ENCODE assay signal across 9 mouse cellular contexts in genomic region chr14:31252091-31252490, GRCm38 (mm10). TPM values are rescaled to one million over a fixed set of nuclear protein-coding genes. Genes with fewer than 3 reads are reported as not detected.
DNase-seq lines count a peak whose midpoint lies in the region; ATAC-seq and TF ChIP-seq lines count a peak whose summit lies in the region.
"Had no signal": no experiment of that assay in that cellular context is flagged by ENCODE, and none has a peak within 500 bp of the region (broad histone marks: within the 10 kb centered on the region; RNA-seq: fewer than 3 reads in every experiment).

No protein-coding gene starts in this region.

- H3K27ac ChIP-seq in gastrocnemius, adult 2 months: peak overlapping the region; percentile 93
- no peak overlapping the region for H3K27ac ChIP-seq in forebrain, embryonic 14.5 days (ENCODE audit: low read depth, low read length)
- no peak overlapping the region; the same call in 1 of the 2 replicates for H3K27ac ChIP-seq in liver, embryonic 14.5 days

- H3K79me3 ChIP-seq in C2C12 (ENCODE audit: low read depth): peaks cover 26% of the 10 kb centered on the region

- H3K36me3 ChIP-seq in C2C12 (ENCODE audit: control insufficient read depth, insufficient read depth): peaks cover 44% of the 10 kb centered on the region
- H3K36me3 ChIP-seq in forebrain, embryonic 14.5 days (ENCODE audit: control insufficient read depth, insufficient read depth, low read length): peaks cover 43% of the 10 kb centered on the region
- peaks cover 40% of the 10 kb centered on the region for H3K36me3 ChIP-seq in liver, embryonic 14.5 days (replicated peaks; ENCODE audit: control insufficient read depth, insufficient read depth, low read depth)

- TF ChIP-seq CTCF in gastrocnemius, adult 2 months (IDR thresholded peaks at IDR 0.05): no peak
- TF ChIP-seq CTCF in C2C12 (IDR thresholded peaks at IDR 0.05; ENCODE audit: control insufficient read depth, insufficient read depth, insufficient read length): no peak
- 0 out of 2 replicates have a peak, but pooled peaks have one; percentile 7 for TF ChIP-seq CTCF in liver, embryonic 14.5 days (IDR thresholded peaks at IDR 0.05; ENCODE audit: low read depth)

- H3K4me2 ChIP-seq in forebrain, embryonic 14.5 days (ENCODE audit: low read length): peak overlapping the region; percentile 92
- H3K4me2 ChIP-seq in liver, embryonic 14.5 days (ENCODE audit: low read depth): peak overlapping the region; percentile 82

- intact Hi-C loops in gastrocnemius, adult 2 months (cut with DNase I): loop anchor here (5.0 to 10.0 kb wide), 4 partner anchors 45 to 243 kb away; partner anchors contain the start of genes Capn7, Eaf1, Mettl6 and Smim4

- peaks cover 33% of the 10 kb centered on the region for H3K79me2 ChIP-seq in C2C12 (ENCODE audit: control insufficient read depth, insufficient read depth)

- H3K27me3 ChIP-seq in C2C12 (ENCODE audit: control insufficient read depth, insufficient read depth, insufficient read length): no peaks in the 10 kb centered on the region
- H3K27me3 ChIP-seq in forebrain, embryonic 14.5 days (replicated peaks; ENCODE audit: control insufficient read depth, insufficient read depth, low read length): no peaks in the 10 kb centered on the region
- no peaks in the 10 kb centered on the region for H3K27me3 ChIP-seq in liver, embryonic 14.5 days (ENCODE audit: control insufficient read depth, insufficient read depth, low read length)

- no peak for TF ChIP-seq EP300 in liver, embryonic 14.5 days (IDR thresholded peaks at IDR 0.05; ENCODE audit: low read depth)

- peak overlapping the region; percentile 99 for H3K9ac ChIP-seq in forebrain, embryonic 14.5 days (ENCODE audit: low read length)
- H3K9ac ChIP-seq in liver, embryonic 14.5 days (replicated peaks): peak overlapping the region; percentile 94

- H3K4me3 ChIP-seq in gastrocnemius, adult 2 months: peak overlapping the region; percentile 100
- peak overlapping the region; percentile 97 for H3K4me3 ChIP-seq in C2C12 (ENCODE audit: insufficient read depth, poor library complexity, severe bottlenecking)
- H3K4me3 ChIP-seq in forebrain, embryonic 14.5 days (ENCODE audit: low read depth, low read length): peak overlapping the region; percentile 97
- peak overlapping the region; percentile 88 to 97 for H3K4me3 ChIP-seq in liver, embryonic 14.5 days (ENCODE audit: insufficient read depth in 1 of 2, low read depth in 2 of 2, low read length in 2 of 2)

- no peaks in the 10 kb centered on the region for H3K9me3 ChIP-seq in forebrain, embryonic 14.5 days (replicated peaks; ENCODE audit: control insufficient read depth, low read length)
- H3K9me3 ChIP-seq in liver, embryonic 14.5 days (ENCODE audit: control insufficient read depth, low read length): no peaks in the 10 kb centered on the region

- no peak for DNase-seq in gastrocnemius, adult 2 months
- DNase-seq in gastrocnemius, postnatal 25 days: no peak
- DNase-seq in forebrain, embryonic 14.5 days (ENCODE audit: low spot score): no peak
- DNase-seq in liver, embryonic 14.5 days (ENCODE audit: low read depth in 3 of 3, low spot score in 3 of 3): no peak
- DNase-seq in adrenal gland, adult 18-20 months (ENCODE audit: low spot score in 2 of 2): no peak
- no peak for DNase-seq in urinary bladder, postnatal 10 days (ENCODE audit: low spot score)
- no peak for DNase-seq in adrenal gland, postnatal 4 days (ENCODE audit: low spot score in 2 of 2)
- DNase-seq: B cell, adult 2 months had no signal

- peak overlapping the region; percentile 97 for H3ac ChIP-seq in C2C12 (ENCODE audit: control insufficient read depth, insufficient read length, low read depth)

- 83% methylated on average over 5 of the region's 5 CpGs for whole genome bisulfite sequencing in forebrain, embryonic 14.5 days
- 75% methylated on average over 5 of the region's 5 CpGs for WGBS in liver, embryonic 14.5 days (ENCODE audit: insufficient replicate concordance)

- no peak for ATAC-seq in forebrain, embryonic 14.5 days
- ATAC-seq in liver, embryonic 14.5 days (ENCODE audit: insufficient read depth): no peak

- H3K4me1 ChIP-seq in forebrain, embryonic 14.5 days (ENCODE audit: control insufficient read depth, insufficient read depth, low read length): peaks cover 8% of the 10 kb centered on the region
- peaks cover 7 to 9% of the 10 kb centered on the region in 2 experiments for H3K4me1 ChIP-seq in liver, embryonic 14.5 days (replicated peaks; ENCODE audit: control insufficient read depth in 2 of 2, insufficient read depth in 2 of 2, low read length in 1 of 2)

TF ChIP-seq in C2C12, 6 proteins besides CTCF, POLR2A, EP300 and RAD21:
- TF ChIP-seq USF1 (IDR thresholded peaks at IDR 0.05; ENCODE audit: low read depth): no peak

RNA-seq across cellular contexts. Expression of gene Bap1, which starts 0.8 kb away (rescaled TPM):
- 10 to 100 TPM; 46.7 to 48.0 TPM for total RNA-seq in gastrocnemius, adult 2 months (2021)
- 10 to 100 TPM; 41.2 to 43.0 TPM for total RNA-seq in gastrocnemius, postnatal 25 days (2021)
- 42.0 TPM for polyA plus RNA-seq in C2C12 (2012; fragmentation: generic; extraction: Trizol)
- 93.9 and 105 TPM in 2 replicates for polyA plus RNA-seq in forebrain, embryonic 14.5 days (2014; fragmentation: Nextera tagmentation; extraction: Ambion mirVana)
- polyA plus RNA-seq in liver, embryonic 14.5 days (2012; rRNA removed): 22.1 and 24.4 TPM in 2 replicates
- polyA plus RNA-seq in liver, embryonic 14.5 days (2014; fragmentation: Nextera tagmentation; extraction: Ambion mirVana): 28.0 and 30.6 TPM in 2 replicates
- total RNA-seq in adrenal gland, adult 18-20 months (2021): 10 to 100 TPM; 55.9 to 69.2 TPM
- total RNA-seq in adrenal gland, postnatal 4 days (2021): 10 to 100 TPM; 82.9 to 83.7 TPM

RNA-seq across cellular contexts. Expression of gene Phf7, which starts 1.0 kb away (rescaled TPM):
- total RNA-seq in gastrocnemius, adult 2 months (2021): 1 to 10 TPM; 7.3 to 8.9 TPM
- total RNA-seq in gastrocnemius, postnatal 25 days (2021): 1 to 10 TPM; 5.2 to 6.3 TPM
- 4.5 TPM for polyA plus RNA-seq in C2C12 (2012; fragmentation: generic; extraction: Trizol)
- polyA plus RNA-seq in forebrain, embryonic 14.5 days (2014; fragmentation: Nextera tagmentation; extraction: Ambion mirVana): 11.6 and 13.2 TPM in 2 replicates
- polyA plus RNA-seq in liver, embryonic 14.5 days (2012; rRNA removed): 2.1 and 3.1 TPM in 2 replicates
- 6.0 and 7.5 TPM in 2 replicates for polyA plus RNA-seq in liver, embryonic 14.5 days (2014; fragmentation: Nextera tagmentation; extraction: Ambion mirVana)
- 1 to 10 TPM; 5.8 to 6.7 TPM for total RNA-seq in adrenal gland, adult 18-20 months (2021)
- 10 to 100 TPM; 12.4 to 12.6 TPM for total RNA-seq in adrenal gland, postnatal 4 days (2021)

RNA-seq across cellular contexts. Expression of gene Sema3g, which starts 34.4 kb away (rescaled TPM):
- 1 to 10 TPM; 7.0 to 8.3 TPM for total RNA-seq in gastrocnemius, adult 2 months (2021)
- 1 to 10 TPM; 6.0 to 6.1 TPM for total RNA-seq in gastrocnemius, postnatal 25 days (2021)
- polyA plus RNA-seq in C2C12 (2012; fragmentation: generic; extraction: Trizol): 0.14 TPM
- polyA plus RNA-seq in forebrain, embryonic 14.5 days (2014; fragmentation: Nextera tagmentation; extraction: Ambion mirVana): 0.23 and 0.25 TPM in 2 replicates
- 0.06 and 0.15 TPM in 2 replicates for polyA plus RNA-seq in liver, embryonic 14.5 days (2012; rRNA removed)
- 0.05 TPM in 1 of 2 replicates, not detected in the other for polyA plus RNA-seq in liver, embryonic 14.5 days (2014; fragmentation: Nextera tagmentation; extraction: Ambion mirVana)
- 10 to 100 TPM in 1 of 2 experiments, 1 to 10 TPM in 1; 8.5 to 10.6 TPM for total RNA-seq in adrenal gland, adult 18-20 months (2021)
- total RNA-seq in adrenal gland, postnatal 4 days (2021): 10 to 100 TPM; 12.6 to 20.0 TPM

RNA-seq across cellular contexts. Expression of gene Nisch, which starts 35.3 kb away (rescaled TPM):
- total RNA-seq in gastrocnemius, adult 2 months (2021): 10 to 100 TPM; 60.8 to 70.3 TPM
- 10 to 100 TPM; 63.7 to 67.7 TPM for total RNA-seq in gastrocnemius, postnatal 25 days (2021)
- 160 TPM for polyA plus RNA-seq in C2C12 (2012; fragmentation: generic; extraction: Trizol)
- 217 and 277 TPM in 2 replicates for polyA plus RNA-seq in forebrain, embryonic 14.5 days (2014; fragmentation: Nextera tagmentation; extraction: Ambion mirVana)
- 71.1 and 73.9 TPM in 2 replicates for polyA plus RNA-seq in liver, embryonic 14.5 days (2012; rRNA removed)
- 50.3 and 61.1 TPM in 2 replicates for polyA plus RNA-seq in liver, embryonic 14.5 days (2014; fragmentation: Nextera tagmentation; extraction: Ambion mirVana)
- 100 to 1,000 TPM; 257 to 319 TPM for total RNA-seq in adrenal gland, adult 18-20 months (2021)
- 100 to 1,000 TPM; 496 to 522 TPM for total RNA-seq in adrenal gland, postnatal 4 days (2021)

RNA-seq across cellular contexts. Expression of gene Tnnc1, which starts 44.0 kb away (rescaled TPM):
- total RNA-seq in gastrocnemius, adult 2 months (2021): 1,000 to 10,000 TPM in 1 of 2 experiments, 100 to 1,000 TPM in 1; 386 to 1,185 TPM
- 100 to 1,000 TPM; 137 to 627 TPM for total RNA-seq in gastrocnemius, postnatal 25 days (2021)
- 21.0 TPM for polyA plus RNA-seq in C2C12 (2012; fragmentation: generic; extraction: Trizol)
- 1.2 and 1.3 TPM in 2 replicates for polyA plus RNA-seq in forebrain, embryonic 14.5 days (2014; fragmentation: Nextera tagmentation; extraction: Ambion mirVana)
- 18.2 and 22.2 TPM in 2 replicates for polyA plus RNA-seq in liver, embryonic 14.5 days (2012; rRNA removed)
- polyA plus RNA-seq in liver, embryonic 14.5 days (2014; fragmentation: Nextera tagmentation; extraction: Ambion mirVana): 37.5 and 41.2 TPM in 2 replicates
- total RNA-seq in adrenal gland, adult 18-20 months (2021): 1 to 10 TPM in 1 of 2 experiments, under 1 TPM in 1; 0.74 to 1.7 TPM
- 10 to 100 TPM in 1 of 2 experiments, 1 to 10 TPM in 1; 5.0 to 13.9 TPM for total RNA-seq in adrenal gland, postnatal 4 days (2021)
